Mouse (Mus musculus) heart, embryonic 12.5 days (tissue): ENCODE data around the gene Sec24d. TPM values are rescaled to one million over a fixed set of nuclear protein-coding genes. Genes with fewer than 3 reads are reported as not detected.
"Not testable (repeated sequence)": the region's sequence is repeated elsewhere in the genome, so short reads cannot be mapped to it uniquely, and the experiment has no call there.

Experiments
- ATAC-seq: fragments of 200-750 bp; cut with Nextera tagmentation; 2 replicates; pipeline ENCODE4 v1.8.0; 2017; ENCODE audit warnings: moderate TSS enrichment, moderate library complexity; ENCODE audit not compliant: insufficient number of reproducible peaks, low FRiP score
- H3K27ac ChIP-seq: fragments of 300-500 bp; sonication (generic); 2 replicates; pipeline ENCODE4 v1.5.1; 2016; ENCODE audit warnings: mild to moderate bottlenecking, moderate library complexity; ENCODE audit not compliant: poor library complexity, severe bottlenecking
- H3K27me3 ChIP-seq: fragments of 300-500 bp; sonication (generic); replicated peaks from 2 replicates; pipeline ENCODE4 v1.6.1; 2016; ENCODE audit warnings: mild to moderate bottlenecking, moderate library complexity
- H3K36me3 ChIP-seq: fragments of 300-500 bp; sonication (generic); 2 replicates; pipeline ENCODE4 v1.6.1; 2016; ENCODE audit warnings: mild to moderate bottlenecking, moderate library complexity
- H3K4me1 ChIP-seq: fragments of 300-500 bp; sonication (generic); replicated peaks from 2 replicates; pipeline ENCODE4 v1.6.1; 2016; ENCODE audit warnings: mild to moderate bottlenecking
- H3K4me2 ChIP-seq: fragments of 300-500 bp; sonication (generic); 2 replicates; pipeline ENCODE4 v1.6.1; 2016; ENCODE audit warnings: mild to moderate bottlenecking, moderate library complexity
- H3K4me3 ChIP-seq: fragments of 300-500 bp; sonication (generic); 2 replicates; pipeline ENCODE4 v1.5.1; 2016; ENCODE audit warnings: mild to moderate bottlenecking
- H3K9ac ChIP-seq: fragments of 300-500 bp; sonication (generic); 2 replicates; pipeline ENCODE4 v1.6.1; 2016; ENCODE audit warnings: mild to moderate bottlenecking, moderate library complexity
- H3K9me3 ChIP-seq: fragments of 300-500 bp; sonication (generic); replicated peaks from 2 replicates; pipeline ENCODE4 v1.6.1; 2016; ENCODE audit warnings: mild to moderate bottlenecking, moderate library complexity
- WGBS: fragments of 180-500 bp; shearing (Covaris S2); methylation state at CpG from one replicate; pipeline ENCODE4 v1.1.7; 2016; 5-methylcytosine and 5-hydroxymethylcytosine counted together
- polyA plus RNA-seq: library from polyadenylated mRNA; unstranded; fragments of >200 nt; fragmentation: Nextera tagmentation; extraction: Ambion mirVana; gene quantifications from 2 replicates; pipeline ENCODE4 v1.2.1, GENCODE M21; 2016

Gene Sec24d
- polyA plus RNA-seq, 1 experiment from 2014 or later = 77.5 TPM

- 79% methylated on average over 2 of the region's 2 CpGs for WGBS
- H3K27me3 ChIP-seq = no peaks in the 10 kb centered on the region
- 0 out of 2 replicates have a peak, but pooled peaks cover 6% of the 10 kb centered on the region for H3K4me1 ChIP-seq
- no peak overlapping the region for H3K4me2 ChIP-seq
- no peak overlapping the region for H3K9ac ChIP-seq
- peaks cover 67% of the 10 kb centered on the region for H3K36me3 ChIP-seq
- H3K27ac ChIP-seq = no peak overlapping the region
- 0 out of 2 replicates have a peak, but pooled peaks have one; percentile 42 for ATAC-seq
- H3K9me3 ChIP-seq = no peaks in the 10 kb centered on the region
- H3K4me3 ChIP-seq = no peak overlapping the region
These were observed 73.8 kb downstream of the Sec24d start for GRCm38 (mm10) chr3:123341049-123341448.

DNA sequence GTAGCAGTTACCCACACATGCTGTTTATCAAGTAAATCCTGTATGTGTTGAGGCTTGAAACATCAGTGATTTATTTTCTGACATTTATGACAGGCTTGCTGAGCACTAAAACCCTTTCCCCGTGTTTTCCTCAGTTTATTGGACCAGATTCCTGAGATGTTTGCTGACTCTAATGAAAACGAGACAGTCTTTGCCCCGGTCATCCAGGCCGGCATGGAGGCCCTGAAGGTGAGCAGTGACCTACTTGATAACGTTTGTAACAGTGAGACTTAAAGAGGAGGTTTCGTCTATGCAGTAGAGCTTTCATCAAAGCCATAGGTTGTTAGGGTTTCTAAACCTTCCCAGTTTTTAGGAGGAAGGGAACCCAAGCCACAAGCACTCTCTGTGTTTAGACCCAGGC is 76.4 kb downstream of the Sec24d start:
- no peaks in the 10 kb centered on the region for H3K9me3 ChIP-seq
- no peak overlapping the region for H3K4me2 ChIP-seq
- ATAC-seq = no peak
- peaks cover 65% of the 10 kb centered on the region for H3K36me3 ChIP-seq
- no peak overlapping the region for H3K27ac ChIP-seq
- 74% methylated on average over 6 of the region's 6 CpGs for WGBS
- H3K4me3 ChIP-seq = no peak overlapping the region
- no peaks in the 10 kb centered on the region for H3K27me3 ChIP-seq
- no peak overlapping the region for H3K9ac ChIP-seq
- H3K4me1 ChIP-seq = no peaks in the 10 kb centered on the region

GRCm38 (mm10) chr3:123348080-123348802 is 81.0 kb downstream of the Sec24d start:
- peaks cover 68% of the 10 kb centered on the region for H3K36me3 ChIP-seq
- peaks cover 4% of the 10 kb centered on the region; the same call in 1 of the 2 replicates for H3K4me1 ChIP-seq
- ATAC-seq = no peak
- no peaks in the 10 kb centered on the region for H3K27me3 ChIP-seq
- H3K9me3 ChIP-seq = no peaks in the 10 kb centered on the region
- no peak overlapping the region for H3K27ac ChIP-seq
- WGBS = 77% methylated on average over 12 of the region's 12 CpGs
- H3K9ac ChIP-seq = no peak overlapping the region
- no peak overlapping the region for H3K4me2 ChIP-seq
- no peak overlapping the region for H3K4me3 ChIP-seq

DNA sequence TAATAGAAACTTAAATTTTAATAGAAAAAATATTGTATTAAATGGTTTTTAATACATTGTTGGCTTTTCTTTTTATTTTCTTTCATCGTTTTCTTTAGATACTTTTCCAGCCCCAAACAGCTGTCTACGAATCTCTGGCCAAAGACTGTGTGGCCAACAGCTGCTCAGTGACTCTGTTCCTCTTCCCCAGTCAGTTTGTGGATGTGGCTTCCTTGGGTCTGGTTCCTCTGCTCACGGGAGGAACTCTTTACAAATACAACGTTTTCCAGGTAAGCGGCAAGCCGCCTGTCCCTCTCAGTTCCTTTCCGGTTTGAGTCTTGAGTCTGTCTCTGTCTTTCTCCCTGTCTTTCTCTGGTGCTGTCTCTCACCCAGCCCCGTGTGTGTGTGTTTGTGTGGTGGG is 83.3 kb downstream of the Sec24d start:
- peaks cover 19% of the 10 kb centered on the region for H3K4me1 ChIP-seq
- H3K4me3 ChIP-seq = no peak overlapping the region
- no peak overlapping the region for H3K27ac ChIP-seq
- no peak overlapping the region for H3K4me2 ChIP-seq
- no peak overlapping the region for H3K9ac ChIP-seq
- H3K36me3 ChIP-seq = peaks cover 70% of the 10 kb centered on the region
- 77% methylated on average over 8 of the region's 8 CpGs for WGBS
- H3K27me3 ChIP-seq = no peaks in the 10 kb centered on the region
- no peak for ATAC-seq
- H3K9me3 ChIP-seq = no peaks in the 10 kb centered on the region

GRCm38 (mm10) chr3:123351519-123351918 is 84.3 kb downstream of the Sec24d start:
- H3K27me3 ChIP-seq = no peaks in the 10 kb centered on the region
- H3K36me3 ChIP-seq = peaks cover 71% of the 10 kb centered on the region
- 33% methylated on average over 2 of the region's 2 CpGs for WGBS
- no peak for ATAC-seq
- H3K9ac ChIP-seq = no peak overlapping the region
- no peak overlapping the region for H3K4me3 ChIP-seq
- H3K4me2 ChIP-seq = no peak overlapping the region
- no peaks in the 10 kb centered on the region for H3K9me3 ChIP-seq
- peaks cover 25% of the 10 kb centered on the region for H3K4me1 ChIP-seq
- no peak overlapping the region for H3K27ac ChIP-seq

GRCm38 (mm10) chr3:123353183-123353582 is 85.9 kb downstream of the Sec24d start:
- Histone ChIP-seq H3K4me3 (no peak overlapping the region), H3K9me3 (no peaks in the 10 kb centered on the region), H3K27me3 (no peaks in the 10 kb centered on the region), H3K36me3 (peaks cover 78% of the 10 kb centered on the region), H3K4me2 (no peak overlapping the region), H3K27ac (no peak overlapping the region), H3K9ac (no peak overlapping the region), H3K4me1 (peaks cover 28% of the 10 kb centered on the region)
- no peak for ATAC-seq
- WGBS = 62% methylated on average over 6 of the region's 6 CpGs

GRCm38 (mm10) chr3:123353661-123354060 is 86.4 kb downstream of the Sec24d start:
- peaks cover 79% of the 10 kb centered on the region for H3K36me3 ChIP-seq
- no peak overlapping the region for H3K4me3 ChIP-seq
- no peak for ATAC-seq
- H3K27me3 ChIP-seq = no peaks in the 10 kb centered on the region
- H3K9ac ChIP-seq = no peak overlapping the region
- no peak overlapping the region for H3K27ac ChIP-seq
- H3K4me2 ChIP-seq = no peak overlapping the region
- WGBS = 88% methylated on average over 12 of the region's 12 CpGs
- peaks cover 28% of the 10 kb centered on the region for H3K4me1 ChIP-seq
- H3K9me3 ChIP-seq = no peaks in the 10 kb centered on the region

DNA sequence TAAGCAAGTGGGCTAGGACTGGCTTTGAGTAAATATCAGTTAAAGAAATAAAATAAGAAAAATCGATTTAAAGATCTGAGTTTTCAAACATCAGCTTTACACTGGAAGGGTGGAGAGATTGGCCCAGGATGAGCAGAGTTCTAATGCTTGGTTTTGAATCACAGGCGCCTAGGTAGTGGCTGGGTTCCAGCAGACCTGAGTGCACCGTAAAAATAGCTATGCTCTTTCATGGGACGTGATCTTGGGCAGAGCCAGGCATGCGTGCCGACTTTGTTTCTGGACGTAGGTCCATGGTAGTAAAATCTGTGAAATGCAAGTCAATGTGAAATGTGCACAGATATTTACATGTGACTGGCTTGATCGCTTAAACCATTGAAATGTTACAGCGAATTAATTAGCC is 87.1 kb downstream of the Sec24d start:
- H3K27me3 ChIP-seq = no peaks in the 10 kb centered on the region
- H3K9me3 ChIP-seq = no peaks in the 10 kb centered on the region
- H3K4me3 ChIP-seq = no peak overlapping the region
- peaks cover 28% of the 10 kb centered on the region for H3K4me1 ChIP-seq
- no peak overlapping the region for H3K4me2 ChIP-seq
- H3K36me3 ChIP-seq = peaks cover 79% of the 10 kb centered on the region
- WGBS = 63% methylated on average over 9 of the region's 9 CpGs
- no peak for ATAC-seq
- H3K9ac ChIP-seq = no peak overlapping the region
- H3K27ac ChIP-seq = peak overlapping the region; percentile 75; the same call in 1 of the 2 replicates

- no peak overlapping the region for H3K4me2 ChIP-seq
- H3K27ac ChIP-seq = no peak overlapping the region
- no peak overlapping the region for H3K4me3 ChIP-seq
- no peak for ATAC-seq
- peaks cover 26% of the 10 kb centered on the region for H3K4me1 ChIP-seq
- no peaks in the 10 kb centered on the region for H3K27me3 ChIP-seq
- H3K9me3 ChIP-seq = no peaks in the 10 kb centered on the region
- no peak overlapping the region for H3K9ac ChIP-seq
- 64% methylated on average over 4 of the region's 4 CpGs for WGBS
- H3K36me3 ChIP-seq = peaks cover 81% of the 10 kb centered on the region
These were observed 89.2 kb downstream of the Sec24d start for GRCm38 (mm10) chr3:123356377-123356991.

DNA sequence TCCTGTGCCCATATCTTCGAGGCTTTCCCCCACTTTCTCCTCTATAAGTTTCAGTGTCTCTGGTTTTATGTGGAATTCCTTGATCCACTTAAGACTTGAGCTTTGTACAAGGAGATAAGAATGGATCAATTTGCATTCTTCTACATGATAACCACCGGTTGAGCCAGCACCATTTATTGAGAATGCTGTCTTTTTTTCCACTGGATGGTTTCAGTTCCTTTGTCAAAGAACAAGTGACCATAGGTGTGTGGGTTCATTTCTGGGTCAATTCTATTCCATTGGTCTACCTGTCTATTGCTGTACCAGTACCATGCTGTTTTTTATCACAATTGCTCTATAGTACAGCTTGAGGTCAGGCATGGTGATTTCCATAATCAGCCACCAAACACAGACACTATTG is 99.6 kb downstream of the Sec24d start:
- H3K27ac ChIP-seq, H3K9ac ChIP-seq, ATAC-seq, H3K4me3 ChIP-seq, H3K4me2 ChIP-seq, H3K4me1 ChIP-seq, H3K9me3 ChIP-seq, H3K27me3 ChIP-seq: not testable (repeated sequence)
- peaks cover 85% of the 10 kb centered on the region for H3K36me3 ChIP-seq
- 68% methylated on average over 2 of the region's 2 CpGs for WGBS

- no peaks in the 10 kb centered on the region for H3K4me1 ChIP-seq
- ATAC-seq = no peak
- 88% methylated on average over 12 of the region's 12 CpGs for WGBS
- H3K4me2 ChIP-seq = no peak overlapping the region
- H3K9me3 ChIP-seq = no peaks in the 10 kb centered on the region
- no peak overlapping the region for H3K9ac ChIP-seq
- H3K4me3 ChIP-seq = no peak overlapping the region
- no peaks in the 10 kb centered on the region for H3K27me3 ChIP-seq
- H3K27ac ChIP-seq = no peak overlapping the region
- peaks cover 69% of the 10 kb centered on the region for H3K36me3 ChIP-seq
These were observed 101.9 kb downstream of the Sec24d start for GRCm38 (mm10) chr3:123369161-123369560.
